Comparison of ENCODE assay signal across 8 mouse cellular contexts in the genomic region with DNA sequence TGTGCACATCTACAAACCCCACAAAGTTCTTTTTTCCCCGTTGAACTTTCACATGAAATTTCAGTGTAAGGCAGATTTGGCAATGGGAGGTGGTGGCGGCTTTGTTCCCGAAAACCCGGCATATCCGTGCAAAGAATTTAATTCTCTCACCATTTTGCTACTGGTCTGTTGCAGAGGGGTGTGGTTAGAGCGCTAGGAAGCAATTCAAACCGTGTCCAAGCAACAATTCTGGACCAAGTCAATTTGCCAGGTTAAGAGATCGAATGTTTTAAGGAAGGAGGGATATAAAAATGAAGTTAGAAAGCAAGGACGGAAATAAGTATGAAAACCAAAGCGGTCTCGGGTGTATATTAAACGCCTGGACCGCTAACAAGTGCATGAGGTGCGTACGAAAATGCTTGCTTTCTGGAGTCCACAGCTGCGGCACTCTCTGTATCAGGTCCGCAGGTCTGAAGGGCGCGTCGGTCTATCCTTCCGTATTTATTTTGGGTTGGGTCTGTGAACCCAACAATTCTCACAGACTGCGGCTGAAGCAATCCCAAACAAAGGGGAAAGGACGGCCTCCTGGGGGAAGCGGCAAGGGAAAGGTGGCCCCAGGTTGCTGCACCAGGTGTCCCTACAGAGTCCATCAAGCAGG. TPM values are rescaled to one million over a fixed set of nuclear protein-coding genes. Genes with fewer than 3 reads are reported as not detected.
DNase-seq lines count a peak whose midpoint lies in the region; ATAC-seq and TF ChIP-seq lines count a peak whose summit lies in the region.

No protein-coding gene starts in this region.

- H3K9me3 ChIP-seq in heart, postnatal 0 days (replicated peaks; ENCODE audit: control insufficient read depth, low read length) = peaks cover 10% of the 10 kb centered on the region; the same call in 1 of the 2 replicates
- H3K9me3 ChIP-seq in liver, embryonic 16.5 days (replicated peaks; ENCODE audit: control insufficient read depth, low read length) = no peaks in the 10 kb centered on the region
- H3K9me3 ChIP-seq in neural tube, embryonic 15.5 days (replicated peaks) = no peaks in the 10 kb centered on the region

- H3K4me1 ChIP-seq in heart, postnatal 0 days (ENCODE audit: control insufficient read depth, insufficient read depth) = no peaks in the 10 kb centered on the region; the same call in 1 of the 2 replicates
- peaks cover 10% of the 10 kb centered on the region for H3K4me1 ChIP-seq in liver, embryonic 16.5 days (ENCODE audit: control insufficient read depth, low read depth, low read length)
- peaks cover 22% of the 10 kb centered on the region for H3K4me1 ChIP-seq in neural tube, embryonic 15.5 days

- ATAC-seq in heart, postnatal 0 days (ENCODE audit: insufficient read depth, low read depth) = peak; percentile 13
- ATAC-seq in liver, embryonic 16.5 days (ENCODE audit: low read depth) = peak; percentile 22
- peak; percentile 18; the same call in 1 of the 2 replicates for ATAC-seq in neural tube, embryonic 15.5 days (ENCODE audit: low FRiP score)

- TF ChIP-seq CTCF in heart, postnatal 0 days (IDR thresholded peaks at IDR 0.05; ENCODE audit: low read depth) = no peak

- peak; percentile 4 for DNase-seq in adrenal gland, postnatal 25 days
- DNase-seq in adrenal gland, postnatal 4 days (ENCODE audit: low spot score in 2 of 2) = no peak
- peak; percentile 66 for DNase-seq in 416B (ENCODE audit: low read depth)
- DNase-seq in embryo, embryonic 11 days = peak; percentile 34
- peak; percentile 51 for DNase-seq in heart, postnatal 0 days (ENCODE audit: low spot score)
- no peak for DNase-seq in thymus, postnatal 4 days

- H3K9ac ChIP-seq in heart, postnatal 0 days (replicated peaks; ENCODE audit: low read depth, low read length) = peak overlapping the region; percentile 74
- H3K9ac ChIP-seq in liver, embryonic 16.5 days (ENCODE audit: low read depth, low read length) = peak overlapping the region; percentile 65
- peak overlapping the region; percentile 70 for H3K9ac ChIP-seq in neural tube, embryonic 15.5 days (replicated peaks)

- no peaks in the 10 kb centered on the region for H3K36me3 ChIP-seq in heart, postnatal 0 days (replicated peaks; ENCODE audit: control insufficient read depth, insufficient read depth, low read length)
- no peaks in the 10 kb centered on the region; the same call in 1 of the 2 replicates for H3K36me3 ChIP-seq in liver, embryonic 16.5 days (ENCODE audit: control insufficient read depth, insufficient read depth)
- H3K36me3 ChIP-seq in neural tube, embryonic 15.5 days = peaks cover 6% of the 10 kb centered on the region; the same call in 1 of the 2 replicates

- peak overlapping the region; percentile 99 for H3K4me2 ChIP-seq in heart, postnatal 0 days (ENCODE audit: low read depth, low read length)
- peak overlapping the region; percentile 97 for H3K4me2 ChIP-seq in liver, embryonic 16.5 days (ENCODE audit: low read depth, low read length)
- H3K4me2 ChIP-seq in neural tube, embryonic 15.5 days = peak overlapping the region; percentile 89

- peak overlapping the region; percentile 80 for H3K27ac ChIP-seq in heart, postnatal 0 days (ENCODE audit: low read depth)
- peak overlapping the region; percentile 56 for H3K27ac ChIP-seq in liver, embryonic 16.5 days (ENCODE audit: low read length)
- H3K27ac ChIP-seq in neural tube, embryonic 15.5 days (replicated peaks) = peak overlapping the region; percentile 77

- 1% methylated on average over 24 of the region's 24 CpGs for WGBS in heart, postnatal 0 days
- under 1% methylated on average over 24 of the region's 24 CpGs for WGBS in liver, embryonic 16.5 days (ENCODE audit: insufficient replicate concordance)
- 1% methylated on average over 24 of the region's 24 CpGs for WGBS in neural tube, embryonic 15.5 days

- TF ChIP-seq EP300 in heart, postnatal 0 days (IDR thresholded peaks at IDR 0.05; ENCODE audit: low read depth) = no peak

- no peaks in the 10 kb centered on the region for H3K27me3 ChIP-seq in heart, postnatal 0 days (ENCODE audit: control insufficient read depth, insufficient read depth, low read length)
- H3K27me3 ChIP-seq in liver, embryonic 16.5 days (ENCODE audit: control insufficient read depth, insufficient read depth, low read depth, low read length) = peaks cover 7% of the 10 kb centered on the region
- H3K27me3 ChIP-seq in neural tube, embryonic 15.5 days (replicated peaks) = no peaks in the 10 kb centered on the region

- H3K4me3 ChIP-seq in heart, postnatal 0 days (ENCODE audit: low read depth, low read length) = peak overlapping the region; percentile 80
- H3K4me3 ChIP-seq in liver, embryonic 16.5 days (ENCODE audit: low read depth, low read length) = peak overlapping the region; percentile 71
- peak overlapping the region; percentile 67 for H3K4me3 ChIP-seq in neural tube, embryonic 15.5 days (replicated peaks)

RNA-seq across cellular contexts. Expression of gene Nln, which starts 0.6 kb away (rescaled TPM):
- total RNA-seq in adrenal gland, postnatal 25 days (2021) = 19.0 and 22.8 TPM in 2 replicates
- 10 to 100 TPM; 25.2 to 27.5 TPM for total RNA-seq in adrenal gland, postnatal 4 days (2021)
- total RNA-seq in heart, postnatal 0 days (2014; rRNA removed; ENCODE audit: low replicate concordance) = 31.1 and 42.2 TPM in 2 replicates
- 16.2 and 17.0 TPM in 2 replicates for polyA plus RNA-seq in heart, postnatal 0 days (2015; fragmentation: Nextera tagmentation; extraction: Ambion mirVana)
- polyA plus RNA-seq in liver, embryonic 16.5 days (2015; fragmentation: Nextera tagmentation; extraction: Ambion mirVana) = 14.4 and 18.3 TPM in 2 replicates
- polyA plus RNA-seq in neural tube, embryonic 15.5 days (2015; fragmentation: Nextera tagmentation; extraction: Ambion mirVana) = 49.4 and 56.5 TPM in 2 replicates

RNA-seq across cellular contexts. Expression of gene Sgtb, which starts 0.8 kb away (rescaled TPM):
- 5.1 and 5.2 TPM in 2 replicates for total RNA-seq in adrenal gland, postnatal 25 days (2021)
- total RNA-seq in adrenal gland, postnatal 4 days (2021) = 1 to 10 TPM; 5.7 to 6.4 TPM
- total RNA-seq in heart, postnatal 0 days (2014; rRNA removed; ENCODE audit: low replicate concordance) = 1.1 and 1.6 TPM in 2 replicates
- 1.1 TPM in 2 replicates for polyA plus RNA-seq in heart, postnatal 0 days (2015; fragmentation: Nextera tagmentation; extraction: Ambion mirVana)
- polyA plus RNA-seq in liver, embryonic 16.5 days (2015; fragmentation: Nextera tagmentation; extraction: Ambion mirVana) = 0.53 and 0.54 TPM in 2 replicates
- 28.6 and 34.5 TPM in 2 replicates for polyA plus RNA-seq in neural tube, embryonic 15.5 days (2015; fragmentation: Nextera tagmentation; extraction: Ambion mirVana)

Comparison
In these comparisons a context has a peak if more than half of its experiments do, and no peak if none do; other contexts are left out.
1. DNase-seq: peak in adrenal gland, postnatal 25 days (single experiment), 416B (single experiment), embryo, embryonic 11 days (single experiment) and heart, postnatal 0 days (single experiment); none in adrenal gland, postnatal 4 days (0 of 2) and thymus, postnatal 4 days (single experiment).
2. Peak in every context shown above with its lines, with median percentiles within 50 percentile points of each other: ATAC-seq, H3K27ac ChIP-seq, H3K4me2 ChIP-seq, H3K4me3 ChIP-seq and H3K9ac ChIP-seq.